Comparison of ENCODE assay signal across 10 mouse cellular contexts in genomic region chr5:120516221-120516984, GRCm38 (mm10). TPM values are rescaled to one million over a fixed set of nuclear protein-coding genes. Genes with fewer than 3 reads are reported as not detected.
DNase-seq lines count a peak whose midpoint lies in the region; ATAC-seq and TF ChIP-seq lines count a peak whose summit lies in the region.
"Had no signal": no experiment of that assay in that cellular context is flagged by ENCODE, and none has a peak within 500 bp of the region (broad histone marks: within the 10 kb centered on the region; RNA-seq: fewer than 3 reads in every experiment).

No protein-coding gene starts in this region.

- no peaks in the 10 kb centered on the region for H3K36me3 ChIP-seq in hindbrain, postnatal 0 days (ENCODE audit: insufficient read depth, low read length)
- no peaks in the 10 kb centered on the region for H3K36me3 ChIP-seq in hindbrain, embryonic 11.5 days (ENCODE audit: control insufficient read depth, insufficient read depth, low read length)
- no peaks in the 10 kb centered on the region for H3K36me3 ChIP-seq in kidney, adult 2 months (ENCODE audit: control insufficient read depth, insufficient read depth, low read length)

- no peak overlapping the region for H3K9ac ChIP-seq in hindbrain, postnatal 0 days (replicated peaks; ENCODE audit: low read length)
- no peak overlapping the region for H3K9ac ChIP-seq in hindbrain, embryonic 11.5 days (ENCODE audit: low read depth, low read length)

- H3K4me3 ChIP-seq in hindbrain, postnatal 0 days (ENCODE audit: low read length), result no peak overlapping the region
- H3K4me3 ChIP-seq in hindbrain, embryonic 11.5 days (ENCODE audit: low read depth, low read length), result no peak overlapping the region
- no peak overlapping the region for H3K4me3 ChIP-seq in kidney, adult 2 months (ENCODE audit: insufficient read depth, low read depth, low read length)

- no peak for TF ChIP-seq POLR2A in kidney, adult 2 months (IDR thresholded peaks at IDR 0.05; ENCODE audit: low read depth, low read length)

- H3K27ac ChIP-seq in hindbrain, postnatal 0 days, result no peak overlapping the region
- H3K27ac ChIP-seq in hindbrain, embryonic 11.5 days (ENCODE audit: low read depth, low read length), result no peak overlapping the region
- peak overlapping the region; percentile 98 for H3K27ac ChIP-seq in kidney, adult 2 months (ENCODE audit: insufficient read depth, low read depth, low read length)

- no peaks in the 10 kb centered on the region for H3K27me3 ChIP-seq in hindbrain, postnatal 0 days (ENCODE audit: insufficient read depth, low read length)
- H3K27me3 ChIP-seq in hindbrain, embryonic 11.5 days (ENCODE audit: control insufficient read depth, insufficient read depth, low read length), result peaks cover 2% of the 10 kb centered on the region; the same call in 1 of the 2 replicates
- H3K27me3 ChIP-seq in kidney, adult 2 months (replicated peaks; ENCODE audit: control insufficient read depth, insufficient read depth, low read length), result no peaks in the 10 kb centered on the region

- H3K9me3 ChIP-seq in hindbrain, postnatal 0 days (ENCODE audit: low read length), result no peaks in the 10 kb centered on the region
- no peaks in the 10 kb centered on the region for H3K9me3 ChIP-seq in hindbrain, embryonic 11.5 days (ENCODE audit: control insufficient read depth, low read length)

- DNase-seq in hindbrain, postnatal 0 days (ENCODE audit: low spot score), result no peak
- no peak for DNase-seq in hindbrain, embryonic 11.5 days (ENCODE audit: low spot score)
- peak; percentile 33 for DNase-seq in adrenal gland, postnatal 25 days
- DNase-seq in kidney, adult 2 months, result peak; percentile 91
- peak; percentile 31 to 46 for DNase-seq in lung, postnatal 4 days
- no peak for DNase-seq in left cerebral cortex, adult 11 months (ENCODE audit: low spot score)
- no peak for DNase-seq in thymus, postnatal 25 days

- H3K4me1 ChIP-seq in hindbrain, postnatal 0 days (ENCODE audit: insufficient read depth, low read length), result no peaks in the 10 kb centered on the region
- H3K4me1 ChIP-seq in hindbrain, embryonic 11.5 days (replicated peaks; ENCODE audit: control insufficient read depth, insufficient read depth, low read length), result peaks cover 5% of the 10 kb centered on the region
- peaks cover 43% of the 10 kb centered on the region for H3K4me1 ChIP-seq in kidney, adult 2 months (ENCODE audit: control insufficient read depth, insufficient read depth, low read length)

- no peak for TF ChIP-seq CTCF in hindbrain, postnatal 0 days (IDR thresholded peaks at IDR 0.05; ENCODE audit: low read depth)
- TF ChIP-seq CTCF in kidney, adult 2 months (conservative IDR thresholded peaks at IDR 0.05; ENCODE audit: insufficient read depth, insufficient read length, low read depth, low read length), result no peak

- 66% methylated on average over 15 of the region's 15 CpGs for WGBS in hindbrain, postnatal 0 days
- WGBS in hindbrain, embryonic 11.5 days, result 58% methylated on average over 15 of the region's 15 CpGs
- 31% methylated on average over 15 of the region's 15 CpGs for WGBS in kidney, adult 2 months

- 0 out of 2 replicates have a peak, but pooled peaks have one; percentile 27 for ATAC-seq in hindbrain, postnatal 0 days
- no peak for ATAC-seq in hindbrain, embryonic 11.5 days (ENCODE audit: low FRiP score)
- ATAC-seq in activated CD4-positive, CD25-positive, alpha-beta regulatory T cell, adult 4 months, result no peak

- H3K4me2 ChIP-seq in hindbrain, postnatal 0 days (ENCODE audit: low read depth, low read length), result no peak overlapping the region
- no peak overlapping the region for H3K4me2 ChIP-seq in hindbrain, embryonic 11.5 days (replicated peaks; ENCODE audit: low read depth, low read length)

RNA-seq across cellular contexts. Expression of gene Slc8b1, which starts 5.4 kb away (rescaled TPM):
- 3.7 and 4.0 TPM in 2 replicates for total RNA-seq in hindbrain, postnatal 0 days (2014; rRNA removed)
- 2.5 and 2.7 TPM in 2 replicates for polyA plus RNA-seq in hindbrain, postnatal 0 days (2015; fragmentation: Nextera tagmentation; extraction: Ambion mirVana)
- 1.5 and 2.1 TPM in 2 replicates for polyA plus RNA-seq in hindbrain, embryonic 11.5 days (2014; fragmentation: Nextera tagmentation; extraction: Ambion mirVana)
- 34.5 and 55.3 TPM in 2 replicates for total RNA-seq in adrenal gland, postnatal 25 days (2021)
- 23.0 and 25.8 TPM in 2 replicates for polyA plus RNA-seq in kidney, adult 2 months (2012; rRNA removed)
- polyA plus RNA-seq in activated CD4-positive, CD25-positive, alpha-beta regulatory T cell, adult 4 months (2017; shearing (Covaris generic)), result 1 to 10 TPM; 4.7 to 7.2 TPM

RNA-seq across cellular contexts. Expression of gene Plbd2, which starts 13.0 kb away (rescaled TPM):
- total RNA-seq in hindbrain, postnatal 0 days (2014; rRNA removed), result 32.0 and 35.2 TPM in 2 replicates
- polyA plus RNA-seq in hindbrain, postnatal 0 days (2015; fragmentation: Nextera tagmentation; extraction: Ambion mirVana), result 49.9 and 53.9 TPM in 2 replicates
- 20.5 and 22.1 TPM in 2 replicates for polyA plus RNA-seq in hindbrain, embryonic 11.5 days (2014; fragmentation: Nextera tagmentation; extraction: Ambion mirVana)
- 76.4 and 93.3 TPM in 2 replicates for total RNA-seq in adrenal gland, postnatal 25 days (2021)
- polyA plus RNA-seq in kidney, adult 2 months (2012; rRNA removed), result 48.1 and 49.3 TPM in 2 replicates
- polyA plus RNA-seq in activated CD4-positive, CD25-positive, alpha-beta regulatory T cell, adult 4 months (2017; shearing (Covaris generic)), result 1 to 10 TPM; 3.8 to 4.7 TPM

RNA-seq across cellular contexts. Expression of gene Sds, which starts 40.1 kb away (rescaled TPM):
- 0.50 TPM in 1 of 2 replicates, not detected in the other for total RNA-seq in hindbrain, postnatal 0 days (2014; rRNA removed)
- 0.20 and 0.59 TPM in 2 replicates for polyA plus RNA-seq in hindbrain, postnatal 0 days (2015; fragmentation: Nextera tagmentation; extraction: Ambion mirVana)
- not detected in 2 replicates for polyA plus RNA-seq in hindbrain, embryonic 11.5 days (2014; fragmentation: Nextera tagmentation; extraction: Ambion mirVana)
- total RNA-seq in adrenal gland, postnatal 25 days (2021), result 2.9 TPM in 1 of 2 replicates, not detected in the other
- polyA plus RNA-seq in kidney, adult 2 months (2012; rRNA removed), result not detected in 2 replicates
- polyA plus RNA-seq in activated CD4-positive, CD25-positive, alpha-beta regulatory T cell, adult 4 months (2017; shearing (Covaris generic)), result not detected
- polyA plus RNA-seq: embryonic facial prominence, embryonic 14.5 days; lung, embryonic 16.5 days had no signal

RNA-seq across cellular contexts. Expression of gene Sdsl, which starts 43.8 kb away (rescaled TPM):
- total RNA-seq in hindbrain, postnatal 0 days (2014; rRNA removed), result 4.6 and 6.0 TPM in 2 replicates
- 7.8 and 8.1 TPM in 2 replicates for polyA plus RNA-seq in hindbrain, postnatal 0 days (2015; fragmentation: Nextera tagmentation; extraction: Ambion mirVana)
- 5.8 and 6.7 TPM in 2 replicates for polyA plus RNA-seq in hindbrain, embryonic 11.5 days (2014; fragmentation: Nextera tagmentation; extraction: Ambion mirVana)
- total RNA-seq in adrenal gland, postnatal 25 days (2021), result 65.0 and 99.0 TPM in 2 replicates
- polyA plus RNA-seq in kidney, adult 2 months (2012; rRNA removed), result 9.9 and 10.0 TPM in 2 replicates
- polyA plus RNA-seq in activated CD4-positive, CD25-positive, alpha-beta regulatory T cell, adult 4 months (2017; shearing (Covaris generic)), result not detected

Comparison
In these comparisons a context has a peak if more than half of its experiments do, and no peak if none do; other contexts are left out.
1. DNase-seq: peak in adrenal gland, postnatal 25 days (single experiment), kidney, adult 2 months (single experiment) and lung, postnatal 4 days (2 of 2); none in hindbrain, postnatal 0 days (single experiment), hindbrain, embryonic 11.5 days (single experiment), left cerebral cortex, adult 11 months (single experiment) and thymus, postnatal 25 days (single experiment).